9 mouse cellular contexts compared by ENCODE assay signal in the genomic region with DNA sequence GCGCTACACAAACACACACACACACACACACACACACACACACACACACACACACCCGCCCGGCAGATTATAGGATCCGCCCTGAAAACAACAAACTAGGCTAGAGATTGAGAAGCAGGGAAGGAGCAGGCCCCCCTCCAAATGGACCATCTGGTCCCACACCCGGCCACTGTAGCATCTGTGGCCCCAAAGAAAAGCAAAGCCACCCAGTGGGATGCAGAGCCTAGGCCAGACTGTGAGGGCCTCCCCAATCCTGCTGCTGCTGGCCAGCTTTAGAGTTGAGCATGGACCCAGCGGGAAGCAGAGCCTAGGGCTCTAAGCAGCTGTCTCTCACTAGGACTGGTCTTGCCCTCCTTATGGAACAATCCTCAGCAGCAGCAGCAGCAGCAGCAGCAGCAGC.
A peak's percentile ranks its signal among the peaks of the same experiment; 100 is the strongest.
DNase-seq lines count a peak whose midpoint lies in the region; ATAC-seq lines count a peak whose summit lies in the region.
"Had no signal": no experiment of that assay in that cellular context is flagged by ENCODE, and none has a peak within 500 bp of the region (broad histone marks: within the 10 kb centered on the region; RNA-seq: fewer than 3 reads in every experiment).

No protein-coding gene starts in this region.

- H3K27ac ChIP-seq in lung, embryonic 15.5 days, result no peak overlapping the region
- peak overlapping the region; percentile 61 for H3K27ac ChIP-seq in forebrain, embryonic 15.5 days (replicated peaks)
- peak overlapping the region; percentile 15; the same call in 1 of the 2 replicates for H3K27ac ChIP-seq in midbrain, embryonic 10.5 days (replicated peaks)
- no peak overlapping the region for H3K27ac ChIP-seq in stomach, embryonic 16.5 days (ENCODE audit: low read length)
- H3K27ac ChIP-seq in kidney, embryonic 14.5 days (ENCODE audit: low read depth, low read length), result no peak overlapping the region

- H3K4me1 ChIP-seq in lung, embryonic 15.5 days, result peaks cover 28% of the 10 kb centered on the region
- peaks cover 73% of the 10 kb centered on the region for H3K4me1 ChIP-seq in forebrain, embryonic 15.5 days
- H3K4me1 ChIP-seq in midbrain, embryonic 10.5 days, result peaks cover 82% of the 10 kb centered on the region
- H3K4me1 ChIP-seq in stomach, embryonic 16.5 days (ENCODE audit: control insufficient read depth, insufficient read depth, low read length), result peaks cover 35% of the 10 kb centered on the region
- H3K4me1 ChIP-seq in kidney, embryonic 14.5 days (ENCODE audit: control insufficient read depth, insufficient read depth, low read length), result peaks cover 8% of the 10 kb centered on the region

- peaks cover 60% of the 10 kb centered on the region for H3K27me3 ChIP-seq in lung, embryonic 15.5 days
- H3K27me3 ChIP-seq in forebrain, embryonic 15.5 days, result no peaks in the 10 kb centered on the region
- H3K27me3 ChIP-seq in midbrain, embryonic 10.5 days (ENCODE audit: low read depth, poor library complexity, severe bottlenecking), result peaks cover 56% of the 10 kb centered on the region
- peaks cover 26% of the 10 kb centered on the region for H3K27me3 ChIP-seq in stomach, embryonic 16.5 days (ENCODE audit: control insufficient read depth, insufficient read depth, low read length)
- H3K27me3 ChIP-seq in kidney, embryonic 14.5 days (ENCODE audit: control insufficient read depth, insufficient read depth, low read length), result peaks cover 53% of the 10 kb centered on the region

- H3K9ac ChIP-seq in lung, embryonic 15.5 days, result no peak overlapping the region
- H3K9ac ChIP-seq in forebrain, embryonic 15.5 days (replicated peaks), result peak overlapping the region; percentile 87
- H3K9ac ChIP-seq in stomach, embryonic 16.5 days (ENCODE audit: low read length), result no peak overlapping the region
- H3K9ac ChIP-seq in kidney, embryonic 14.5 days (ENCODE audit: low read depth, low read length), result no peak overlapping the region

- H3K36me3 ChIP-seq in lung, embryonic 15.5 days, result no peaks in the 10 kb centered on the region
- H3K36me3 ChIP-seq in forebrain, embryonic 15.5 days, result no peaks in the 10 kb centered on the region
- H3K36me3 ChIP-seq in midbrain, embryonic 10.5 days, result no peaks in the 10 kb centered on the region
- no peaks in the 10 kb centered on the region for H3K36me3 ChIP-seq in stomach, embryonic 16.5 days (ENCODE audit: control insufficient read depth, insufficient read depth, low read length)
- H3K36me3 ChIP-seq in kidney, embryonic 14.5 days (ENCODE audit: control insufficient read depth, insufficient read depth, low read length), result no peaks in the 10 kb centered on the region

- ATAC-seq in lung, embryonic 15.5 days (ENCODE audit: borderline replicate concordance, extremely low read depth, low FRiP score, low TSS enrichment), result no peak
- no peak for ATAC-seq in forebrain, embryonic 15.5 days (replicated peaks)
- no peak for ATAC-seq in stomach, embryonic 16.5 days (ENCODE audit: insufficient read depth, low FRiP score)
- ATAC-seq in kidney, embryonic 14.5 days (ENCODE audit: low FRiP score, low TSS enrichment), result no peak

- DNase-seq in lung, postnatal 25 days (ENCODE audit: low spot score), result no peak
- peak; percentile 28 for DNase-seq in midbrain, embryonic 10.5 days (ENCODE audit: low spot score)
- no peak for DNase-seq in urinary bladder, postnatal 36 days (ENCODE audit: low spot score in 2 of 2)
- DNase-seq: gastrocnemius, postnatal 25 days; right cerebral cortex, adult 18-20 months had no signal

- 51% methylated on average over 6 of the region's 6 CpGs for WGBS in lung, embryonic 15.5 days
- 36% methylated on average over 6 of the region's 6 CpGs for whole genome bisulfite sequencing in forebrain, embryonic 15.5 days
- 27% methylated on average over 6 of the region's 6 CpGs for WGBS in midbrain, embryonic 10.5 days
- 52% methylated on average over 6 of the region's 6 CpGs for WGBS in stomach, embryonic 16.5 days
- WGBS in kidney, embryonic 14.5 days, result 60% methylated on average over 6 of the region's 6 CpGs

- no peak overlapping the region for H3K4me3 ChIP-seq in lung, embryonic 15.5 days
- H3K4me3 ChIP-seq in forebrain, embryonic 15.5 days, result peak overlapping the region; percentile 79
- peak overlapping the region; percentile 70 for H3K4me3 ChIP-seq in midbrain, embryonic 10.5 days
- H3K4me3 ChIP-seq in stomach, embryonic 16.5 days (replicated peaks; ENCODE audit: low read length), result no peak overlapping the region
- H3K4me3 ChIP-seq in kidney, embryonic 14.5 days (ENCODE audit: low read length), result no peak overlapping the region

- H3K4me2 ChIP-seq in lung, embryonic 15.5 days, result peak overlapping the region; percentile 99
- peak overlapping the region; percentile 97 for H3K4me2 ChIP-seq in forebrain, embryonic 15.5 days (replicated peaks)
- peak overlapping the region; percentile 1; the same call in 1 of the 2 replicates for H3K4me2 ChIP-seq in stomach, embryonic 16.5 days (ENCODE audit: low read depth, low read length)
- H3K4me2 ChIP-seq in kidney, embryonic 14.5 days (replicated peaks; ENCODE audit: low read depth, low read length), result no peak overlapping the region

- no peaks in the 10 kb centered on the region for H3K9me3 ChIP-seq in lung, embryonic 15.5 days
- no peaks in the 10 kb centered on the region for H3K9me3 ChIP-seq in forebrain, embryonic 15.5 days
- no peaks in the 10 kb centered on the region for H3K9me3 ChIP-seq in midbrain, embryonic 10.5 days (replicated peaks)
- H3K9me3 ChIP-seq in stomach, embryonic 16.5 days (replicated peaks; ENCODE audit: control insufficient read depth, low read length), result no peaks in the 10 kb centered on the region
- H3K9me3 ChIP-seq in kidney, embryonic 14.5 days (ENCODE audit: control insufficient read depth, low read length), result no peaks in the 10 kb centered on the region

Comparison
In these comparisons a context has a peak if more than half of its experiments do, and no peak if none do; other contexts are left out.
1. H3K27ac ChIP-seq: peak in forebrain, embryonic 15.5 days (single experiment) and midbrain, embryonic 10.5 days (single experiment); none in lung, embryonic 15.5 days (single experiment), stomach, embryonic 16.5 days (single experiment) and kidney, embryonic 14.5 days (single experiment).
2. H3K4me3 ChIP-seq: peak in forebrain, embryonic 15.5 days (single experiment) and midbrain, embryonic 10.5 days (single experiment); none in lung, embryonic 15.5 days (single experiment), stomach, embryonic 16.5 days (single experiment) and kidney, embryonic 14.5 days (single experiment).